Mouse (Mus musculus): Measurements from ENCODE around the gene Hspa5. TPM values are rescaled to one million over a fixed set of nuclear protein-coding genes. Genes with fewer than 3 reads are reported as not detected.

Hspa5 gene
- polyA plus RNA-seq, 1 experiment = 451 TPM

GRCm38 (mm10) chr2:34803746-34804145, 32.0 kb downstream of the Hspa5 start:
- Histone ChIP-seq H3K36me3 (ENCODE audit: control insufficient read depth, insufficient read depth) (no peaks in the 10 kb centered on the region), H3ac (ENCODE audit: control insufficient read depth, insufficient read length) (no peak overlapping the region), H3K27me3 (ENCODE audit: control insufficient read depth, insufficient read depth, insufficient read length) (no peaks in the 10 kb centered on the region), H3K79me2 (ENCODE audit: control insufficient read depth, insufficient read depth) (peaks cover 62% of the 10 kb centered on the region), H3K4me3 (peak overlapping the region; percentile 51), H3K4me2 (ENCODE audit: low read depth) (peak overlapping the region; percentile 90)
- TF ChIP-seq POLR2AphosphoS2 (IDR thresholded peaks at IDR 0.05; ENCODE audit: insufficient read length, low read depth) (no peak), REST (IDR thresholded peaks at IDR 0.05; ENCODE audit: insufficient read depth, insufficient read length) (no peak), MYOG (IDR thresholded peaks at IDR 0.05; ENCODE audit: control insufficient read depth in 1 of 3, insufficient read depth in 1 of 3, insufficient read length in 2 of 3, low read depth in 2 of 3) (no peak), MYOD1 (IDR thresholded peaks at IDR 0.05; ENCODE audit: control insufficient read depth in 1 of 3, insufficient read length in 2 of 3, low read depth in 2 of 3) (no peak), SRF (IDR thresholded peaks at IDR 0.05; ENCODE audit: control insufficient read depth, insufficient read length, low read depth) (no peak), TCF12 (IDR thresholded peaks at IDR 0.05; ENCODE audit: insufficient read depth, poor library complexity, severe bottlenecking) (no peak), E2F4 (IDR thresholded peaks at IDR 0.05; ENCODE audit: insufficient read depth) (no peak), CEBPB (IDR thresholded peaks at IDR 0.05; ENCODE audit: insufficient read depth, poor library complexity, severe bottlenecking) (no peak), TCF3 (IDR thresholded peaks at IDR 0.05; ENCODE audit: insufficient read length, low read depth) (no peak), USF1 (IDR thresholded peaks at IDR 0.05; ENCODE audit: low read depth) (no peak), MAX (IDR thresholded peaks at IDR 0.05; ENCODE audit: low read depth) (no peak), POLR2A (IDR thresholded peaks at IDR 0.05; ENCODE audit: insufficient read length, low read depth) (no peak)

- H3K4me2 ChIP-seq (ENCODE audit: low read depth) = peak overlapping the region; percentile 90
- H3K36me3 ChIP-seq (ENCODE audit: control insufficient read depth, insufficient read depth) = no peaks in the 10 kb centered on the region
- no peaks in the 10 kb centered on the region for H3K27me3 ChIP-seq (ENCODE audit: control insufficient read depth, insufficient read depth, insufficient read length)
- peak overlapping the region; percentile 51 for H3K4me3 ChIP-seq
- no peak overlapping the region for H3ac ChIP-seq (ENCODE audit: control insufficient read depth, insufficient read length)
- TF ChIP-seq REST (IDR thresholded peaks at IDR 0.05; ENCODE audit: insufficient read depth, insufficient read length) = no peak
- TF ChIP-seq MAX (IDR thresholded peaks at IDR 0.05; ENCODE audit: low read depth) = no peak
- TF ChIP-seq E2F4 (IDR thresholded peaks at IDR 0.05; ENCODE audit: insufficient read depth) = no peak
- TF ChIP-seq POLR2A (IDR thresholded peaks at IDR 0.05; ENCODE audit: insufficient read length, low read depth) = no peak
- TF ChIP-seq CEBPB (IDR thresholded peaks at IDR 0.05; ENCODE audit: insufficient read depth, poor library complexity, severe bottlenecking) = no peak
- TF ChIP-seq MYOD1 (IDR thresholded peaks at IDR 0.05; ENCODE audit: control insufficient read depth in 1 of 3, insufficient read length in 2 of 3, low read depth in 2 of 3) = no peak
- no peak for TF ChIP-seq POLR2AphosphoS2 (IDR thresholded peaks at IDR 0.05; ENCODE audit: insufficient read length, low read depth)
- no peak for TF ChIP-seq USF1 (IDR thresholded peaks at IDR 0.05; ENCODE audit: low read depth)
- no peak for TF ChIP-seq TCF3 (IDR thresholded peaks at IDR 0.05; ENCODE audit: insufficient read length, low read depth)
- no peak for TF ChIP-seq TCF12 (IDR thresholded peaks at IDR 0.05; ENCODE audit: insufficient read depth, poor library complexity, severe bottlenecking)
- no peak for TF ChIP-seq MYOG (IDR thresholded peaks at IDR 0.05; ENCODE audit: control insufficient read depth in 1 of 3, insufficient read depth in 1 of 3, insufficient read length in 2 of 3, low read depth in 2 of 3)
- H3K79me2 ChIP-seq (ENCODE audit: control insufficient read depth, insufficient read depth) = peaks cover 66% of the 10 kb centered on the region
Observed at GRCm38 (mm10) chr2:34804172-34804571, 32.4 kb downstream of the Hspa5 start.

GRCm38 (mm10) chr2:34804815-34805214, 33.0 kb downstream of the Hspa5 start:
- H3ac ChIP-seq (ENCODE audit: control insufficient read depth, insufficient read length) = no peak overlapping the region
- no peaks in the 10 kb centered on the region for H3K27me3 ChIP-seq (ENCODE audit: control insufficient read depth, insufficient read depth, insufficient read length)
- TF ChIP-seq TCF12 (IDR thresholded peaks at IDR 0.05; ENCODE audit: insufficient read depth, poor library complexity, severe bottlenecking) (no peak), MYOG (IDR thresholded peaks at IDR 0.05; ENCODE audit: control insufficient read depth in 1 of 3, insufficient read depth in 1 of 3, insufficient read length in 2 of 3, low read depth in 2 of 3) (no peak), SRF (IDR thresholded peaks at IDR 0.05; ENCODE audit: control insufficient read depth, insufficient read length, low read depth) (no peak), MAX (IDR thresholded peaks at IDR 0.05; ENCODE audit: low read depth) (no peak), MYOD1 (IDR thresholded peaks at IDR 0.05; ENCODE audit: control insufficient read depth in 1 of 3, insufficient read length in 2 of 3, low read depth in 2 of 3) (no peak), USF1 (IDR thresholded peaks at IDR 0.05; ENCODE audit: low read depth) (no peak), POLR2A (IDR thresholded peaks at IDR 0.05; ENCODE audit: insufficient read length, low read depth) (no peak), POLR2AphosphoS2 (IDR thresholded peaks at IDR 0.05; ENCODE audit: insufficient read length, low read depth) (no peak), REST (IDR thresholded peaks at IDR 0.05; ENCODE audit: insufficient read depth, insufficient read length) (no peak), TCF3 (IDR thresholded peaks at IDR 0.05; ENCODE audit: insufficient read length, low read depth) (no peak), E2F4 (IDR thresholded peaks at IDR 0.05; ENCODE audit: insufficient read depth) (no peak), CEBPB (IDR thresholded peaks at IDR 0.05; ENCODE audit: insufficient read depth, poor library complexity, severe bottlenecking) (no peak)
- peaks cover 73% of the 10 kb centered on the region for H3K79me2 ChIP-seq (ENCODE audit: control insufficient read depth, insufficient read depth)
- no peak overlapping the region for H3K4me3 ChIP-seq
- peaks cover 1% of the 10 kb centered on the region for H3K36me3 ChIP-seq (ENCODE audit: control insufficient read depth, insufficient read depth)
- peak overlapping the region; percentile 90 for H3K4me2 ChIP-seq (ENCODE audit: low read depth)

- Histone ChIP-seq H3ac (ENCODE audit: control insufficient read depth, insufficient read length) (no peak overlapping the region), H3K4me3 (no peak overlapping the region), H3K36me3 (ENCODE audit: control insufficient read depth, insufficient read depth) (peaks cover 8% of the 10 kb centered on the region), H3K79me2 (ENCODE audit: control insufficient read depth, insufficient read depth) (peaks cover 79% of the 10 kb centered on the region), H3K27me3 (ENCODE audit: control insufficient read depth, insufficient read depth, insufficient read length) (no peaks in the 10 kb centered on the region), H3K4me2 (ENCODE audit: low read depth) (no peak overlapping the region)
- TF ChIP-seq E2F4 (IDR thresholded peaks at IDR 0.05; ENCODE audit: insufficient read depth) (no peak), POLR2A (IDR thresholded peaks at IDR 0.05; ENCODE audit: insufficient read length, low read depth) (peak; percentile 11), POLR2AphosphoS2 (IDR thresholded peaks at IDR 0.05; ENCODE audit: insufficient read length, low read depth) (peak; percentile 55)
Observed at GRCm38 (mm10) chr2:34805364-34805950, 33.7 kb downstream of the Hspa5 start.

GRCm38 (mm10) chr2:34808057-34808456, 36.3 kb downstream of the Hspa5 start:
- peaks cover 28% of the 10 kb centered on the region for H3K36me3 ChIP-seq (ENCODE audit: control insufficient read depth, insufficient read depth)
- no peak overlapping the region for H3ac ChIP-seq (ENCODE audit: control insufficient read depth, insufficient read length)
- peaks cover 87% of the 10 kb centered on the region for H3K79me2 ChIP-seq (ENCODE audit: control insufficient read depth, insufficient read depth)
- peak overlapping the region; percentile 56 for H3K4me2 ChIP-seq (ENCODE audit: low read depth)
- H3K4me3 ChIP-seq = no peak overlapping the region
- no peaks in the 10 kb centered on the region for H3K27me3 ChIP-seq (ENCODE audit: control insufficient read depth, insufficient read depth, insufficient read length)
- TF ChIP-seq MYOG (IDR thresholded peaks at IDR 0.05; ENCODE audit: control insufficient read depth in 1 of 3, insufficient read depth in 1 of 3, insufficient read length in 2 of 3, low read depth in 2 of 3) = peak in 1 of 3 experiments; percentile 25
- TF ChIP-seq E2F4 (IDR thresholded peaks at IDR 0.05; ENCODE audit: insufficient read depth) = no peak
- TF ChIP-seq MYOD1 (IDR thresholded peaks at IDR 0.05; ENCODE audit: control insufficient read depth in 1 of 3, insufficient read length in 2 of 3, low read depth in 2 of 3) = peak; percentile 32 to 82 (median 62)
- TF ChIP-seq TCF12 (IDR thresholded peaks at IDR 0.05; ENCODE audit: insufficient read depth, poor library complexity, severe bottlenecking) = peak; percentile 65
